Mouse (Mus musculus): Measurements from ENCODE around the gene Ttc24. TPM values are rescaled to one million over a fixed set of nuclear protein-coding genes. Genes with fewer than 3 reads are reported as not detected.
A peak's percentile ranks its signal among the peaks of the same experiment; 100 is the strongest.

The Ttc24 gene
- polyA plus RNA-seq, 1 experiment from 2014 or later: not detected

- H3K9me3 ChIP-seq: no peaks in the 10 kb centered on the region
- no peaks in the 10 kb centered on the region for H3K4me1 ChIP-seq (replicated peaks)
- no peak overlapping the region for H3K27ac ChIP-seq (replicated peaks)
- H3K27me3 ChIP-seq: 0 out of 2 replicates have a peak, but pooled peaks cover 7% of the 10 kb centered on the region
- H3K36me3 ChIP-seq: no peaks in the 10 kb centered on the region
- ATAC-seq (ENCODE audit: low FRiP score, low read depth): no peak
- H3K4me2 ChIP-seq: no peak overlapping the region
- no peak overlapping the region for H3K4me3 ChIP-seq
- 82% methylated on average over 8 of the region's 8 CpGs for WGBS
- H3K9ac ChIP-seq: no peak overlapping the region
Observed at GRCm38 (mm10) chr3:88074766-88075165, 3.3 kb downstream of the Ttc24 start.

DNA sequence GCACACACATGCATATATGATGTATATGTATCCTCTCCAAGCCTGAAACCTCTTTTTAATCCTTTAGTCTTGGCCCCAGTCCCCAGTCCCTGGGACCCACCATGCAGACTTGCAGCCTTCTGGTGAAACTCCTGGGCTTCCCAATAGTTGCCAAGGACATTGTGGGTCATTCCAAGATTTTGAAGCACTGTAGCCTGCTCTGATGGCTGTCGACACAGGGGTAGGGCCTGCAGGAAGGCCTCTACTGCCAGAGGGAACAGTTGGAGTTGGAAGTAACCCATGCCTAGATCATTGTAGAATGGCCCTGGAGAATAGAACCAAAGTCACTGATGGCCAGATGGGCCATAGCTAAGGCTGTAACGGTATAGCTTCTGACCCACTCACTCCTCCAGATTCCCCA is 3.8 kb downstream of the Ttc24 start:
- H3K4me3 ChIP-seq: no peak overlapping the region
- H3K4me2 ChIP-seq: no peak overlapping the region
- no peak overlapping the region for H3K9ac ChIP-seq
- no peak overlapping the region for H3K27ac ChIP-seq (replicated peaks)
- H3K36me3 ChIP-seq: no peaks in the 10 kb centered on the region
- 78% methylated on average over 2 of the region's 2 CpGs for WGBS
- H3K27me3 ChIP-seq: 0 out of 2 replicates have a peak, but pooled peaks cover 7% of the 10 kb centered on the region
- no peak for ATAC-seq (ENCODE audit: low FRiP score, low read depth)
- no peaks in the 10 kb centered on the region for H3K9me3 ChIP-seq
- no peaks in the 10 kb centered on the region for H3K4me1 ChIP-seq (replicated peaks)

DNA sequence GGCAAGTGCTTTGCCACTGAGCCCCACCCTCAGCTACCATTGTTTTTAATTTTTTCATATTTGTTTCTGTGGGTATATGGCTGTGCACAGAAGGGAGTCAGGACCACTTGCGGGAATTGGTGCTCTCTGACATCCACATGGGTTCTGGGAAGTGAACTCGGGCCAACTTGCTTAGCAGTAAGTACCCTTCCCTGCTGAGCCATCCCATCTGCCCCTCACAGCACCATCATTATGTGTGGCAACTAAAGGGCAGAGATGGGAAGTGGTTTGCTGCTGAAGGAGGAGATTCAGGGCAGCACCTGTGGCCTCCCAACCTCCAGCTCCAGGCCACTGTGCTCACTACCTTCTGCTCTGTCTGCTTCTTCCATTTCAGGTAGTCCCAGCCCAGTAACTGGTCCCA is 4.5 kb downstream of the Ttc24 start:
- 0 out of 2 replicates have a peak, but pooled peaks cover 7% of the 10 kb centered on the region for H3K27me3 ChIP-seq
- no peak overlapping the region for H3K4me2 ChIP-seq
- no peaks in the 10 kb centered on the region for H3K4me1 ChIP-seq (replicated peaks)
- H3K4me3 ChIP-seq: no peak overlapping the region
- no peak overlapping the region for H3K27ac ChIP-seq (replicated peaks)
- H3K36me3 ChIP-seq: no peaks in the 10 kb centered on the region
- WGBS: 72% methylated on average over 2 of the region's 2 CpGs
- no peak for ATAC-seq (ENCODE audit: low FRiP score, low read depth)
- no peak overlapping the region for H3K9ac ChIP-seq
- no peaks in the 10 kb centered on the region for H3K9me3 ChIP-seq

GRCm38 (mm10) chr3:88071783-88072182 is 6.3 kb downstream of the Ttc24 start:
- no peak overlapping the region for H3K27ac ChIP-seq (replicated peaks)
- no peaks in the 10 kb centered on the region for H3K4me1 ChIP-seq (replicated peaks)
- no peak overlapping the region for H3K4me3 ChIP-seq
- peak; percentile 84 for ATAC-seq (ENCODE audit: low FRiP score, low read depth)
- H3K9ac ChIP-seq: no peak overlapping the region
- 2% methylated on average over 5 of the region's 5 CpGs for WGBS
- H3K27me3 ChIP-seq: 0 out of 2 replicates have a peak, but pooled peaks cover 7% of the 10 kb centered on the region
- H3K36me3 ChIP-seq: no peaks in the 10 kb centered on the region
- H3K9me3 ChIP-seq: no peaks in the 10 kb centered on the region
- H3K4me2 ChIP-seq: no peak overlapping the region

DNA sequence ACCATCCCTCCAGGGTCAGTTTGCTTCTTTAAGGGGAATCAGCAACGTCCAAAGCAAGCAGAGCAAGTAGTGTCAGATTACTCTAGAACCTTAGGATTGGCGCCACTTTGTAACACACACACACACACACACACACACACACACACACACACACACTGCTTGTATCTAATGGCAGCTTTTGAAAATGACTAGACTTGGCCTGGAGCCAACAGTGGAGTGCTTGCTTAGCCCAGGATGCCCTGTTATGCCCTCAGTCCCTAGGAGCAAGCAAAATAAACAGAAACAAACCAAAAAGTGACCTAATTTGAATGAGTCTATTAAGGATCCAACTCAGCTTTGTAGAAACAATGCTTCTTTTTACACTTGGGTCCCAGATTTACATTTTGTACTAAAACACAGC is 9.7 kb downstream of the Ttc24 start:
- H3K4me1 ChIP-seq (replicated peaks): no peaks in the 10 kb centered on the region
- H3K4me3 ChIP-seq: no peak overlapping the region
- H3K27me3 ChIP-seq: 0 out of 2 replicates have a peak, but pooled peaks cover 7% of the 10 kb centered on the region
- ATAC-seq (ENCODE audit: low FRiP score, low read depth): no peak
- H3K4me2 ChIP-seq: no peak overlapping the region
- H3K36me3 ChIP-seq: no peaks in the 10 kb centered on the region
- 43% methylated on average over 2 of the region's 2 CpGs for WGBS
- no peak overlapping the region for H3K27ac ChIP-seq (replicated peaks)
- H3K9ac ChIP-seq: no peak overlapping the region
- H3K9me3 ChIP-seq: no peaks in the 10 kb centered on the region

GRCm38 (mm10) chr3:88057902-88058696 is 20.0 kb downstream of the Ttc24 start, which contains the start of gene Naxe:
Gene Naxe (minus strand): TSS chr3:88058495.
- peak; percentile 94 for ATAC-seq (ENCODE audit: low FRiP score, low read depth)
- no peaks in the 10 kb centered on the region for H3K27me3 ChIP-seq
- H3K9me3 ChIP-seq: no peaks in the 10 kb centered on the region
- H3K4me3 ChIP-seq: peak within 1 kb of the TSS; percentile 88
- peaks cover 25% of the 10 kb centered on the region for H3K36me3 ChIP-seq
- peak within 1 kb of the TSS; percentile 92 for H3K9ac ChIP-seq
- WGBS: under 1% methylated on average over 60 of the region's 60 CpGs
- peak within 1 kb of the TSS; percentile 88 for H3K4me2 ChIP-seq
- H3K4me1 ChIP-seq (replicated peaks): peaks cover 17% of the 10 kb centered on the region
- peak within 1 kb of the TSS; percentile 76 for H3K27ac ChIP-seq (replicated peaks)

GRCm38 (mm10) chr3:88057030-88057429 is 21.1 kb downstream of the Ttc24 start:
- Histone ChIP-seq H3K4me2 (peak overlapping the region; percentile 88), H3K9me3 (no peaks in the 10 kb centered on the region), H3K4me1 (replicated peaks) (peaks cover 17% of the 10 kb centered on the region), H3K9ac (peak overlapping the region; percentile 92; the same call in 1 of the 2 replicates), H3K27me3 (no peaks in the 10 kb centered on the region), H3K4me3 (peak overlapping the region; percentile 88), H3K36me3 (peaks cover 36% of the 10 kb centered on the region), H3K27ac (replicated peaks) (no peak overlapping the region)
- WGBS: 87% methylated on average over 6 of the region's 6 CpGs
- ATAC-seq (ENCODE audit: low FRiP score, low read depth): no peak

DNA sequence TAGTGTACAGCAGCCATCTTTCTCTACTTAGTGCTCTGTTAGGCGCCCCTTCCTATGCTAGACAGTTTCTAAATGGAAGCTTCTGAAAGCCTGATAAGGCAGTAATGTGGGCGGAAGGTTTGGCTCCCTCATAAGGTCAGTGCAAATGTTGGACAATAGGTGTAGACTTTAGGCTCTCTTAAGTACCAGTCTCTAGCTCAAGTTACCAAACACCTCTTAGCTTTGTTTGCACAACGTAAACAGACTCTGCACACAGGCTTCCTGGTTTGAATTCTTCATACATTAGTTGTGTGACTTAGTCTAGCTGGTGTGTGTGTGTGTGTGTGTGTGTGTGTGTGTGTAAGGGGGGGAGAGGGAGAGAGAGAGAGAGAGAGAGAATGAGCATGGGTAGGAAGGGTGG is 28.6 kb downstream of the Ttc24 start:
- Histone ChIP-seq H3K36me3 (peaks cover 36% of the 10 kb centered on the region), H3K4me2 (no peak overlapping the region), H3K27ac (replicated peaks) (no peak overlapping the region), H3K9me3 (no peaks in the 10 kb centered on the region), H3K4me3 (no peak overlapping the region), H3K27me3 (no peaks in the 10 kb centered on the region), H3K9ac (no peak overlapping the region), H3K4me1 (replicated peaks) (0 out of 2 replicates have a peak, but pooled peaks cover 6% of the 10 kb centered on the region)
- no peak for ATAC-seq (ENCODE audit: low FRiP score, low read depth)
- 91% methylated on average over 3 of the region's 3 CpGs for WGBS

- peak within 1 kb of the TSS; percentile 55 for H3K9ac ChIP-seq
- peak within 1 kb of the TSS; percentile 81 for H3K4me2 ChIP-seq
- peak; percentile 95 for ATAC-seq (ENCODE audit: low FRiP score, low read depth)
- H3K36me3 ChIP-seq: no peaks in the 10 kb centered on the region
- H3K9me3 ChIP-seq: no peaks in the 10 kb centered on the region
- 9% methylated on average over 36 of the region's 36 CpGs for WGBS
- H3K4me1 ChIP-seq (replicated peaks): peaks cover 16% of the 10 kb centered on the region
- peaks cover 15% of the 10 kb centered on the region; the same call in 1 of the 2 replicates for H3K27me3 ChIP-seq
- H3K27ac ChIP-seq (replicated peaks): peak within 1 kb of the TSS; percentile 68
- peak within 1 kb of the TSS; percentile 78 for H3K4me3 ChIP-seq
Observed at GRCm38 (mm10) chr3:88042661-88043421, 35.3 kb downstream of the Ttc24 start, which contains the start of gene Gpatch4. Gene Gpatch4 (plus strand): TSS chr3:88043108.

DNA sequence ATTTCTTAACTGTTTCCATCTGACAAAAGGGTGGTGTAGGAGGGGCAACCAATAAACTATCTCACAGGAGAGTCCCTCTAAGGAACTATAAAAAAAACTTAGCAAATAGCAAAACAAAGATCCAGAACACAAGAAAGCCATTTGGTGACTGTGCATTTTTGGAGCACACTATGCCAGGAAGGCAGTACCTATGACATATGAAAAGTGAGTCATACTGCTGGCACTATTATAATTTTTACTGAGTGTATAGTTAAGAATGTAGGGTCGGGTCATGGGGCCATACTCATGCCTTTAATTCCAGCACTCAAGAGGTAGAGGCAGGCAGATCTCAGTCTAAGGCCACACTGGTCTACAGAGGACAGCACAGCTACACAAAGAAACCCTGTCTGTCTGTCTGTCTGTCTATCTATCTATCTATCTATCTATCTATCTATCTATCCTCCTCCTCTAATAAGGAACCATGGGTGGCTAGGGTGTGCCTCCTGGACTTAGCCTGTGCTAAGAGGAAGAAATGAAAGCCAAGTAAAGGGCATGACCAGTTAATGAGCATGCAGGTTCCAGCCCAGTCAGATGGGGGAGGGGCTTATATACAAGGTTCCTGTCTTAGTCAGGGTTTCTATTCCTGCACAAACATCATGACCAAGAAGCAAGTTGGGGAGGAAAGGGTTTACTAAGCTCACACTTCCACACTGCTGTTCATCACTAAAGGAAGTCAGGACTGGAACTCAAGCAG is 42.4 kb downstream of the Ttc24 start:
- no peak overlapping the region for H3K4me3 ChIP-seq
- no peak overlapping the region for H3K27ac ChIP-seq (replicated peaks)
- no peaks in the 10 kb centered on the region for H3K9me3 ChIP-seq
- H3K4me1 ChIP-seq (replicated peaks): no peaks in the 10 kb centered on the region
- ATAC-seq (ENCODE audit: low FRiP score, low read depth): no peak
- H3K9ac ChIP-seq: no peak overlapping the region
- 52% methylated on average over 1 of the region's 1 CpGs for WGBS
- H3K4me2 ChIP-seq: no peak overlapping the region
- H3K36me3 ChIP-seq: no peaks in the 10 kb centered on the region
- peaks cover 27% of the 10 kb centered on the region for H3K27me3 ChIP-seq

GRCm38 (mm10) chr3:88033506-88033905 is 44.6 kb downstream of the Ttc24 start:
- Histone ChIP-seq H3K4me3 (no peak overlapping the region), H3K4me2 (no peak overlapping the region), H3K36me3 (no peaks in the 10 kb centered on the region), H3K27ac (replicated peaks) (no peak overlapping the region), H3K9me3 (no peaks in the 10 kb centered on the region), H3K27me3 (peaks cover 24% of the 10 kb centered on the region), H3K9ac (no peak overlapping the region), H3K4me1 (replicated peaks) (no peaks in the 10 kb centered on the region)
- WGBS: 74% methylated on average over 5 of the region's 5 CpGs
- no peak for ATAC-seq (ENCODE audit: low FRiP score, low read depth)
